Mouse (Mus musculus) forebrain, embryonic 12.5 days (tissue): Measurements from ENCODE around the gene Inpp4a. TPM values are rescaled to one million over a fixed set of nuclear protein-coding genes. Genes with fewer than 3 reads are reported as not detected.

Experiments
- ATAC-seq: fragments of 200-750 bp; cut with Nextera tagmentation; 2 replicates; pipeline ENCODE4 v1.8.0; 2017; ENCODE audit warnings: moderate TSS enrichment; ENCODE audit not compliant: low FRiP score
- H3K27ac ChIP-seq: fragments of 300-500 bp; sonication (generic); 2 replicates; pipeline ENCODE4 v1.5.1; 2016; ENCODE audit warnings: mild to moderate bottlenecking
- H3K27me3 ChIP-seq: fragments of 300-500 bp; sonication (generic); 2 replicates; pipeline ENCODE4 v1.6.1; 2016; ENCODE audit warnings: mild to moderate bottlenecking
- H3K36me3 ChIP-seq: fragments of 300-500 bp; sonication (generic); replicated peaks from 2 replicates; pipeline ENCODE4 v1.6.1; 2016; ENCODE audit warnings: mild to moderate bottlenecking
- H3K4me1 ChIP-seq: fragments of 300-500 bp; sonication (generic); 2 replicates; pipeline ENCODE4 v1.6.1; 2016
- H3K4me2 ChIP-seq: fragments of 300-500 bp; sonication (generic); 2 replicates; pipeline ENCODE4 v1.6.1; 2016; ENCODE audit warnings: mild to moderate bottlenecking, moderate library complexity
- H3K4me3 ChIP-seq: fragments of 300-500 bp; sonication (generic); replicated peaks from 2 replicates; pipeline ENCODE4 v1.5.1; 2016; ENCODE audit warnings: mild to moderate bottlenecking
- H3K9ac ChIP-seq: fragments of 300-500 bp; sonication (generic); 2 replicates; pipeline ENCODE4 v1.6.1; 2016; ENCODE audit warnings: mild to moderate bottlenecking
- H3K9me3 ChIP-seq: fragments of 300-500 bp; sonication (generic); 2 replicates; pipeline ENCODE4 v1.6.1; 2016
- WGBS: fragments of 180-500 bp; shearing (Covaris S2); methylation state at CpG from one replicate; pipeline ENCODE4 v1.1.7; 2016; 5-methylcytosine and 5-hydroxymethylcytosine counted together
- polyA plus RNA-seq: library from polyadenylated mRNA; unstranded; fragments of >200 nt; fragmentation: Nextera tagmentation; extraction: Ambion mirVana; gene quantifications from 2 replicates; pipeline ENCODE4 v1.2.1, GENCODE M21; 2016

Gene Inpp4a
- polyA plus RNA-seq, 1 experiment from 2014 or later = 21.3 TPM

- H3K27ac ChIP-seq = no peak overlapping the region
- no peaks in the 10 kb centered on the region for H3K36me3 ChIP-seq
- 90% methylated on average over 6 of the region's 6 CpGs for WGBS
Observed at GRCm38 (mm10) chr1:37344223-37344916, 44.7 kb downstream of the Inpp4a start.

DNA sequence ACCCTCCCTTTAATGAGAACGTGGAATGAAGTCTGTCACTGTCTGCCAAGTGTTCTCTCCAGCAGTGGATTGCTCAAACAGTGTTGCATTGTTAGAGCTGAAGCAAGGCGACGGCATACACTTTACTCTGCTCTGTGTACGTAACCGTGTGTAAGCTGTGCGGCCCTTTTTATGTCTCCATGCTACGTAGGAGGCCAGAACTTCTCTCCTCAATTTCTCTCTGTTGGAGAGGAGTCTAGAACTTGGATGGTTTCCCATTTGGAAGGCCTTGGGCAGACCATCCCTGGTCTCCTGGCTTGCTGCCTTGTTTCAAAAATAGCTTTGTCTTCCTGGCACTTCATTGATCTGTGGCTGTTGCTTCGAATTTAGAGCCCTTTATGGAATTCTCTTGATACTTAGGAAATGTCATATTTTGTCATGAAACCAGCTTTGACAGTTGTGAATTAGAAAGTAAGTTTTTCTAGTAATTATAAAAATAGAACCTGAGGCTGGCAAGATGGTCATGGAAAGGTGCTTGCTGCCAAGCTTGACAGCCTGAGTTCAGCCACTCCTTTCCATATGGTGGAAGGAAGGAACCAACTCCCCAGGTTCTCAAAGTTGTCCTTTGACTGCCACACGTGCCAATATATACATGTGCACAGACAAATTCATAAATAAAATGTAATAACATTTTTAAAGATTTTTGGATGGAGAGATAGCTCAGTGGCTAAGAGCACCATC lies 47.9 kb downstream of the Inpp4a start:
- ATAC-seq = no peak
- 80% methylated on average over 9 of the region's 9 CpGs for whole genome bisulfite sequencing

More at GRCm38 (mm10) chr1:37344223-37344916, 44.7 kb downstream of the Inpp4a start:
- Histone ChIP-seq H3K9ac (no peak overlapping the region), H3K4me2 (no peak overlapping the region), H3K4me1 (0 out of 2 replicates have a peak, but pooled peaks cover 4% of the 10 kb centered on the region), H3K9me3 (no peaks in the 10 kb centered on the region), H3K4me3 (no peak overlapping the region), H3K27me3 (no peaks in the 10 kb centered on the region)
- ATAC-seq = no peak

GRCm38 (mm10) chr1:37350886-37351651 lies 51.4 kb downstream of the Inpp4a start:
- Histone ChIP-seq H3K9me3 (no peaks in the 10 kb centered on the region), H3K36me3 (no peaks in the 10 kb centered on the region), H3K27ac (no peak overlapping the region), H3K27me3 (no peaks in the 10 kb centered on the region), H3K4me1 (peaks cover 3% of the 10 kb centered on the region; the same call in 1 of the 2 replicates), H3K4me3 (no peak overlapping the region), H3K9ac (no peak overlapping the region), H3K4me2 (no peak overlapping the region)
- WGBS = 65% methylated on average over 7 of the region's 7 CpGs
- ATAC-seq = no peak

More for the DNA sequence above, 47.9 kb downstream of the Inpp4a start:
- no peaks in the 10 kb centered on the region for H3K27me3 ChIP-seq
- peaks cover 3% of the 10 kb centered on the region; the same call in 1 of the 2 replicates for H3K4me1 ChIP-seq
- no peaks in the 10 kb centered on the region for H3K9me3 ChIP-seq
- H3K36me3 ChIP-seq = no peaks in the 10 kb centered on the region
- no peak overlapping the region for H3K4me2 ChIP-seq
- H3K9ac ChIP-seq = no peak overlapping the region
- H3K27ac ChIP-seq = no peak overlapping the region
- H3K4me3 ChIP-seq = no peak overlapping the region

DNA sequence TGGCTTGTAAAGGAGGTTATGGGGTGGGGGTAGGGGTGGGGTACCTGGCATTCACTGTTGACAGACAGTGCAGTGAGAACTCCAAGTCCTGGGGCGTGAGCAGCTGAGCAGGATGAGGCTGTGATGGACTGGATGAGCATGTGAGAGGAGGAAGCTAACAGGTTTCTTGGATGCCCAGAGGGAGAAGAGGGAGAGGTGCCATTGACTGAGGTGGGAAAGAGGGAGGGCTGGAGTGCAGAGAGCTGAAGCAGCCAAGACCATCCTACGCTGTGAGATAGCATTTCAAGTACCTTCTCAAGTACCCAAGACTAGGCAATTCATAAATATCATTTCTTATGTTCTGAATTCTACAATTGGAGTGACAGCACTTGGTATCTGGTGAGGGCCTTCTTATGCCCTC lies 52.3 kb downstream of the Inpp4a start:
- Histone ChIP-seq H3K9me3 (no peaks in the 10 kb centered on the region), H3K4me2 (no peak overlapping the region), H3K27ac (no peak overlapping the region), H3K4me1 (peaks cover 3% of the 10 kb centered on the region; the same call in 1 of the 2 replicates), H3K4me3 (no peak overlapping the region), H3K27me3 (no peaks in the 10 kb centered on the region), H3K36me3 (no peaks in the 10 kb centered on the region), H3K9ac (no peak overlapping the region)
- ATAC-seq = no peak
- WGBS = 82% methylated on average over 2 of the region's 2 CpGs

DNA sequence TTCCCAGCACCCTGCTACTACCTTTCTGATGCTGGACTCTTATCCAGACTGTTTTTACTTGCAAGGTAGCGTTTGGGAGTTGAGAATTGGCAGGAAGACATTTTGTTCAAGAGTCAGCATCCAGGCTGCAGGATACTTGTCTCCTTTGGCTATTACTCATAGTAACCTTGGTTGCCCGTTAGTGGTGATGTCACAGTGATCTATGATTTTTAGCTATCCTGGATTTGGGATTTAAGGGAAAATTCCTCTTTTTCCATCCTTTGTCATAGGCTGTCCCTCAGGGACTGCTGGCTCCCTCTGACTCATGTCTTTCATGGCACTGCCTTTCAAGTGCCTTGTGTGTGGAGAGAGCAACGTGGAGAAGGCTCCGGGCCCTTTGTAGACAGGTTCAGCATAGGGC lies 53.8 kb downstream of the Inpp4a start:
- Histone ChIP-seq H3K4me3 (no peak overlapping the region), H3K4me2 (no peak overlapping the region), H3K9me3 (no peaks in the 10 kb centered on the region), H3K4me1 (peaks cover 3% of the 10 kb centered on the region; the same call in 1 of the 2 replicates), H3K27ac (no peak overlapping the region), H3K36me3 (no peaks in the 10 kb centered on the region; the same call in 1 of the 2 replicates), H3K9ac (no peak overlapping the region), H3K27me3 (no peaks in the 10 kb centered on the region)
- 82% methylated on average over 4 of the region's 4 CpGs for WGBS
- no peak for ATAC-seq

- ATAC-seq = no peak
Observed at GRCm38 (mm10) chr1:37355492-37355891, 55.8 kb downstream of the Inpp4a start.

DNA sequence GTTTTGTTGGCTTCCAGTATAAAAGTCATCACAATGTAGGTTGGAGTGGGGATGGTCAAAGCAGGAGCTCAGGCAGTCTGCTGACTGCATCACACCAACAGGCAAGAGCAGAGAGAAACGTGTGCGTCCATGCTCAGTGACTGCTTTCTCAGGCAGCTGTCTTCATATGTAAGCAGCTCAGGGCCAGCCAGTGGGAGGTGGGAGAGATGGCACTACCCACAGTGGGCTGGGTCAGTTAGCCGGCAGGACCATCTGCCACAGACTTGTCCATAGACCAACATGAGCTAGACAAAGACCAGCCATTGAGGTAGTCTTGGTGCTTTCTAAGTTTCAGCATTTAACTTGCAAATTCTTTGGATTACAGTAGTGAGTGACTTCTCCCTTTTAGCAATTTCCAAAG lies 56.6 kb downstream of the Inpp4a start:
- peaks cover under 1% of the 10 kb centered on the region; the same call in 1 of the 2 replicates for H3K4me1 ChIP-seq
- no peak overlapping the region for H3K4me2 ChIP-seq
- WGBS = 88% methylated on average over 3 of the region's 3 CpGs
- ATAC-seq = no peak
- H3K27ac ChIP-seq = no peak overlapping the region
- H3K4me3 ChIP-seq = no peak overlapping the region
- H3K9me3 ChIP-seq = no peaks in the 10 kb centered on the region
- no peak overlapping the region for H3K9ac ChIP-seq
- H3K36me3 ChIP-seq = no peaks in the 10 kb centered on the region; the same call in 1 of the 2 replicates
- no peaks in the 10 kb centered on the region for H3K27me3 ChIP-seq

More at GRCm38 (mm10) chr1:37355492-37355891, 55.8 kb downstream of the Inpp4a start:
- Histone ChIP-seq H3K27me3 (no peaks in the 10 kb centered on the region), H3K4me3 (no peak overlapping the region), H3K4me1 (peaks cover 3% of the 10 kb centered on the region; the same call in 1 of the 2 replicates), H3K27ac (no peak overlapping the region), H3K36me3 (no peaks in the 10 kb centered on the region; the same call in 1 of the 2 replicates), H3K4me2 (no peak overlapping the region), H3K9ac (no peak overlapping the region), H3K9me3 (no peaks in the 10 kb centered on the region)
- 92% methylated on average over 3 of the region's 3 CpGs for WGBS

DNA sequence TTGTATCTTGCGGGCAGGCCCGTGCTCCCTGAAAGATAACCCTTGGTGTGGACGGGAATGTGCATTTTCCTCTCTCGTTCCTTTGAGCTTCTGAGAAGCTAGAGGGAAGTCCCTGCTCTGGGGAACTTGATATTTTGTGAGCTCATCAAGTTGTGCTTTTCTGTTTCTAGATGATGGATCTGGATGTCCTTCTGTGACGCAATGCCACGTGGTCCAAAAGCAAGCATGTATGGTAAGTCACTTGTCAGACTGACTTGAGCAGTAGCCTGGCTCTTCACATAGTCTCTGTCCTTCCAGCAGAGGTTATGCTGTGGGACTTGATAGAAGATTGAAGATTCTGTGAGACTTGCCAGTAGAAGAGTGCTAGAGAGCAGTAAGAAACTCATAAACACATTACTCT lies 57.5 kb downstream of the Inpp4a start:
- ATAC-seq = no peak
- no peak overlapping the region for H3K9ac ChIP-seq
- WGBS = 91% methylated on average over 6 of the region's 6 CpGs

DNA sequence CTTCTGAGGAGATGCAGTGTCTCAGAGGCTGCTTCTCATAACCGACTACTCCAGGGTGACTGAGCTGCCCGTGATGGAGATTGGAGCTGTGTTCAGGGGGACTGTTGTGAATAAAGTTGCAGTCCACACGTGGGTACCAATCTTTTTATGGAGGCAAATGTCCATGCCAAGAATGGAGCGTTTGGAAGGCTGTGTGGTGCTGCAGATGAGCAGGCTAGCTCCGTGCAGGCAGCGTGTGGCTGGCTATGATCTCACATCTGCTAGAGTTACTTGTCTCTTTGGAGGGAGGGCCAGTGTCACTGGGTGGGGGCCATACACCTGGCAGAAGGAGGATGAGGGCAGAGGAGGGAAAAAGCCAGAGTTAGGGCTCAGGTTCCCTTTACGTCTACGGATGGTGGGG lies 59.0 kb downstream of the Inpp4a start:
- H3K4me3 ChIP-seq = no peak overlapping the region
- no peaks in the 10 kb centered on the region for H3K27me3 ChIP-seq
- no peaks in the 10 kb centered on the region for H3K4me1 ChIP-seq
- no peak for ATAC-seq
- WGBS = 92% methylated on average over 8 of the region's 8 CpGs
- no peak overlapping the region for H3K9ac ChIP-seq
- no peaks in the 10 kb centered on the region for H3K9me3 ChIP-seq
- no peaks in the 10 kb centered on the region; the same call in 1 of the 2 replicates for H3K36me3 ChIP-seq
- no peak overlapping the region for H3K4me2 ChIP-seq
- no peak overlapping the region for H3K27ac ChIP-seq

More for the DNA sequence above, 57.5 kb downstream of the Inpp4a start:
- H3K9me3 ChIP-seq = no peaks in the 10 kb centered on the region
- no peaks in the 10 kb centered on the region for H3K27me3 ChIP-seq
- no peak overlapping the region for H3K27ac ChIP-seq
- H3K36me3 ChIP-seq = no peaks in the 10 kb centered on the region; the same call in 1 of the 2 replicates
- H3K4me3 ChIP-seq = no peak overlapping the region
- H3K4me1 ChIP-seq = no peaks in the 10 kb centered on the region
- H3K4me2 ChIP-seq = no peak overlapping the region

DNA sequence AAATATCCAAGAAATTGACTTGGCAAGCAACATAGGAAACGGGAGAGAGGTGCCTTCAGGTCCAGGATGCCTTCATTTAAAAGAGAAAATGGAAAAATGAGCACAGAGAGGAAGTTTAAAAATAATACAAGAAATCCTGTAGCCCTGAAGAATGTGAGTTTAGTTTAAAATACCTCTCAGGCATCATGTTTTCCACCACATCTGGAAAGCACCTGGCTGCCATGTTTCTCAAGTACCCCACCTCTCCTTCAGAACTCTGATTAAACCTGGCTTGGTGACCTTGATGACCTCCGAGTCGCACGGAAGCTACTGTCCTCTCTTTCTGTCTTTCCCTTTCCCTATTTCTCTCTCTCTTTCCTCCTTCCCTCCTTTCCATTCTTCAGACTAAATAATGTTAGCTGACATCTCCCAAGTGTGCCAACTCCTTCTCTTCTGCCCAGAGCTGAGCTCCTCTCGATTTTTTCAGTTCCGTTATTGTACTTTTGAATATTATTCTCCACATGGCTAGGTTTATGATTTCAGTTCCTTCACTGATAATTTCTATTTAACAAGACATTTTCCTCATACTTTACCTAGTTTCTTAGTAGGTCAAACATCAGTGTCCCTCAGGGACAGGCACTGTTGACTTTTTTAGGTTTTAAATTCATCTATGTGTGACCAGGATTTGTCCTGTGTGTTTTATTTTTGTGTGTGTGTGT lies 59.9 kb downstream of the Inpp4a start:
- no peaks in the 10 kb centered on the region for H3K9me3 ChIP-seq
- H3K4me2 ChIP-seq = no peak overlapping the region
- H3K27me3 ChIP-seq = no peaks in the 10 kb centered on the region
- no peak for ATAC-seq
- 92% methylated on average over 6 of the region's 6 CpGs for WGBS
- no peaks in the 10 kb centered on the region; the same call in 1 of the 2 replicates for H3K36me3 ChIP-seq
- no peak overlapping the region for H3K9ac ChIP-seq
- H3K4me1 ChIP-seq = no peaks in the 10 kb centered on the region
- no peak overlapping the region for H3K27ac ChIP-seq
- no peak overlapping the region for H3K4me3 ChIP-seq

DNA sequence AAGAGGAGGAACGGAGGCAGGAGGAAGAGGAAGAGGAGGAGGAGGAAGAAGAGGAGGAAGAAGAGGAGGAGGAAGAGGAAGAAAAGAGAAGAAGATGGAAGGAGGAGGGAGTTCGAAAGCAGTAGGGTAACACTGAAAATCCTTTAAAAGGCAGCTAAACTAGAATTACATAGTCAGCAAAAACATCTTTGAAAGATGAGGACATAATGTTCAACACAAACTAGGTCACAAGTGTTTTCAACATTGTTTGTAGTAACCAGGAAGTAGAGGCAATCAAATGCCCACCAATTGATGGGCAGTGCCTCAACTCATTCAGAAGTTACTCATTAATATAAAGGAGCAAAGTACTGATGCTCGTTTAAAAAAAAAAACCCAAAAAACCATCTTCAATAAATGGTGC lies 61.1 kb downstream of the Inpp4a start:
- WGBS = 91% methylated on average over 3 of the region's 3 CpGs
- Histone ChIP-seq H3K4me2 (no peak overlapping the region), H3K9me3 (no peaks in the 10 kb centered on the region), H3K4me1 (no peaks in the 10 kb centered on the region), H3K27ac (no peak overlapping the region), H3K36me3 (no peaks in the 10 kb centered on the region; the same call in 1 of the 2 replicates), H3K9ac (no peak overlapping the region), H3K27me3 (no peaks in the 10 kb centered on the region), H3K4me3 (no peak overlapping the region)
- ATAC-seq = no peak
